Mouse (Mus musculus) G1E (cell line): ENCODE results near the gene Thap11. TPM values are rescaled to one million over a fixed set of nuclear protein-coding genes. Genes with fewer than 3 reads are reported as not detected.

Experiments
- ATAC-seq: 2 replicates; pipeline ENCODE4 v1.8.0; 2016; ENCODE audit warnings: mild to moderate bottlenecking; ENCODE audit not compliant: insufficient number of reproducible peaks, poor library complexity, low FRiP score, severe bottlenecking; ENCODE audit errors: extremely low read depth
- DNase-seq: peaks from one replicate; pipeline ENCODE4 v3.0.0; 2012; ENCODE audit warnings: low spot score
- H3K27me3 ChIP-seq: 2 replicates; pipeline ENCODE4 v1.6.1; 2012; ENCODE audit warnings: mild to moderate bottlenecking, low read length, inconsistent platforms; ENCODE audit not compliant: insufficient read depth
- H3K36me3 ChIP-seq: replicated peaks from 2 replicates; pipeline ENCODE3; 2012; ENCODE audit warnings: mild to moderate bottlenecking, inconsistent platforms
- H3K4me1 ChIP-seq: 2 replicates; pipeline ENCODE4 v1.6.1; 2012; ENCODE audit warnings: low read depth, low read length, inconsistent platforms, mixed read lengths; ENCODE audit not compliant: insufficient read depth
- H3K4me3 ChIP-seq: 2 replicates; pipeline ENCODE4 v1.5.1; 2012; ENCODE audit warnings: low read depth, mild to moderate bottlenecking, inconsistent platforms, low read length, moderate library complexity, mixed read lengths
- H3K9me3 ChIP-seq: replicated peaks from 2 replicates; pipeline ENCODE4 v1.6.1; 2012; ENCODE audit warnings: inconsistent platforms
- CTCF ChIP-seq: IDR thresholded peaks from 2 replicates; pipeline ENCODE4 v1.5.1; 2012; ENCODE audit warnings: low read depth, low read length, inconsistent platforms, mixed read lengths
- GATA1 ChIP-seq: IDR thresholded peaks from 2 replicates; pipeline ENCODE4 v1.6.1; 2012; ENCODE audit warnings: borderline replicate concordance, low read length, inconsistent platforms, mixed read lengths
- GATA2 ChIP-seq: IDR thresholded peaks from 2 replicates; pipeline ENCODE4 v1.6.1; 2012; ENCODE audit warnings: low read depth, low read length, inconsistent platforms, borderline replicate concordance
- POLR2AphosphoS5 ChIP-seq: IDR thresholded peaks from 2 replicates; pipeline ENCODE4 v1.6.1; 2012; ENCODE audit warnings: low read depth, low read length, inconsistent platforms; ENCODE audit not compliant: insufficient replicate concordance
- TAL1 ChIP-seq: conservative IDR thresholded peaks from 2 replicates; pipeline ENCODE4 v1.6.1; 2012; ENCODE audit warnings: low read depth, low read length, inconsistent platforms, mixed read lengths
- polyA plus RNA-seq: library from polyadenylated mRNA; stranded (reverse); fragments of >175 nt; gene quantifications from 2 replicates; pipeline ENCODE4 v1.2.3, GENCODE M21; 2012
- total RNA-seq, 2 experiments: library from RNA; stranded (forward) in 1 of 2; stranded (reverse) in 1 of 2; fragments of 200-1000 nt in 1 of 2; fragments of >200 nt in 1 of 2; fragmentation: Nextera tagmentation in 1 of 2; gene quantifications; 2 replicates each; pipeline ENCODE4 v1.2.3; 2014 to 2017

Gene Thap11
- total and polyA plus RNA-seq, 3 experiments = 18.1 to 35.8 (median 31.7) TPM

DNA sequence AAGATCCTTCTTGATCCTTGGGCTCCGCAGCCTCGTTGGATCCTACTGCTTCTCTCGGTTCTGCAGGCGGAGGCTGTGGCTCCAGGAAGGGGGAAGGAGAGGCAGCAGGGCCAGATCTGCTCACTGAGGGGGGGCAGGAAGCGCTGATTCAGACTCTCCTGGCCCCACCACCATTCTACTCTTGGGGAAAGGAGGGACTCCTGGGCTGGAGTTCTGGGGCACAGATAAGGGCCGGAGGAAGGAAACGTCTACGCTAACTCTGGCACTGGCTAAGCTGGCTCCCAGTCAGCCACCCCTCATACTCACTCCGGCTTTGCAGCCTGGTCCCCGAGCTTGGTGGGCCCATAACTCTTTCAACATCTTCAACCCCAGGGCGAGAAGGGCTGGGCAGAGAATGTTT lies 8.3 kb upstream of the Thap11 start:
- no peaks in the 10 kb centered on the region for H3K9me3 ChIP-seq
- TF ChIP-seq TAL1 (no peak), CTCF (no peak), GATA1 (no peak), GATA2 (no peak), POLR2AphosphoS5 (no peak)
- DNase-seq = no peak
- H3K4me1 ChIP-seq = peaks cover 12% of the 10 kb centered on the region
- ATAC-seq = no peak
- no peaks in the 10 kb centered on the region for H3K27me3 ChIP-seq
- H3K36me3 ChIP-seq = peaks cover 75% of the 10 kb centered on the region
- H3K4me3 ChIP-seq = no peak overlapping the region

DNA sequence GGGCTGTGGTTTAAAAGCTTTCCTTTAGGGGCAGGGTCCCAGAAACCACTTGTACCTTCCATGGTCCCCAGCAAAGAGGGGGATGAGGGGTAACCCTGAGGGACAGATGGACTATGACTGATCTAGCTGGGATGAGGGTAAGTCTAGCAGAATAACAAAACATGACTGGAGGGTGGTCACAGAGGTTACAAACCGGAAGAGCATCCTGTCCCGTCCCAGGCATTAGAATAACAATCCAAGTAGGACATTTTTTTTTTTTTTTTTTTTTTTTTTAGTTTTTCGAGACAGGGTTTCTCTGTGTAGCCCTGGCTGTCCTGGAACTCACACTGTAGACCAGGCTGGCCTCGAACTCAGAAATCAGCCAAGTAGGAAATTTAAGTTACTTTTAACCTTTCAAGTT lies 4.9 kb upstream of the Thap11 start:
- Histone ChIP-seq H3K4me1 (peaks cover 21% of the 10 kb centered on the region), H3K9me3 (no peaks in the 10 kb centered on the region), H3K36me3 (peaks cover 51% of the 10 kb centered on the region), H3K27me3 (no peaks in the 10 kb centered on the region), H3K4me3 (no peak overlapping the region)
- no peak for TF ChIP-seq POLR2AphosphoS5
- TF ChIP-seq GATA1 = no peak
- no peak for TF ChIP-seq CTCF
- TF ChIP-seq GATA2 = no peak
- TF ChIP-seq TAL1 = no peak
- DNase-seq (no peak), ATAC-seq (no peak)

DNA sequence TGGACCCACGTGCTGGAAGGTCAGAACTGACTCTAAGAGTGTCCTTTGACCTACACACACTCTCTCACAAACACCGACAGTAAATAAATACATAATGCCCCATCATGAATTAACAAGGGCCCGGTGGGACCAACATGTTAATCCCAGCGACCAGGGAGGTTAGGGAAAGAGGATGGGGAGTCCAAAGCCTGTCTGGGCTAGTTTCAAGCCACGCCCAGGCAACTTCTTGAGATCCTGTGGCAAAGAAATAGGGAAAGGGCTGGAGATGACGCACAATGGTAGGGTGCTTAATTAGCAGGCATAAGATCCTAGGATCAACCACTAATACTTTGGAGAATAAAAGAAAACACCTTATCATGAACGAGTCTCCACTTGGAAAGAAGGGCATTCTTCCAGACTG lies 4.3 kb upstream of the Thap11 start:
- TF ChIP-seq GATA2 = no peak
- TF ChIP-seq CTCF = no peak
- no peak for TF ChIP-seq GATA1
- no peak for TF ChIP-seq TAL1
- TF ChIP-seq POLR2AphosphoS5 = no peak
- Histone ChIP-seq H3K27me3 (no peaks in the 10 kb centered on the region), H3K9me3 (no peaks in the 10 kb centered on the region), H3K4me3 (peak overlapping the region; percentile 57; the same call in 1 of the 2 replicates), H3K4me1 (peaks cover 26% of the 10 kb centered on the region), H3K36me3 (peaks cover 45% of the 10 kb centered on the region)
- ATAC-seq (no peak), DNase-seq (no peak)

DNA sequence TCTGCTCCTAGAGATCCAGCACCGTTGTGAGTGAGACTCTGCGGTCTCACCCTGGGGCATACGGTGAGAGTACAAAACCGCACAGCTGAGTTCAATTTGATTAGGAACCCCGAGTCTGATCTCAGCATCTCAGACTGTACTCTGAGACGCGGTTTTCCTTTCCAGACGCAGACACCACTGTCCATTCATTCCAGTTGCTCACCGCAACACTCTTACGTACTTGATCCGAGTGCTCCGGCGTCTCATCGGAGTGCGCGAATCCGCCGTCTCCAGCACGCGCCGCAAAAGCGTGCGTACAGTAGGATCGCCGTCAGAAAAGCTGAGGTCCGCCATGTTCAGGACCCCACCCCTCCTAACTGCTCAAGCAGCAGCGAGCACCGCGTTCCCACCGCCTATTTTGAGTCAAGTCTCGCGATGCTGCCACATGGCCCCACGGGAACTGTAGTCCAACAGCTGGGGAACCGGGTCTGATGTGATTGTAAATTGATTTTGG lies 3.2 kb upstream of the Thap11 start:
- H3K36me3 ChIP-seq = peaks cover 44% of the 10 kb centered on the region
- no peaks in the 10 kb centered on the region for H3K9me3 ChIP-seq
- peak; percentile 80 for DNase-seq
- H3K4me3 ChIP-seq = peak overlapping the region; percentile 77
- ATAC-seq = peak; percentile 68
- TF ChIP-seq CTCF = no peak
- TF ChIP-seq TAL1 = no peak
- no peak for TF ChIP-seq GATA2
- TF ChIP-seq POLR2AphosphoS5 = no peak
- no peak for TF ChIP-seq GATA1
- no peaks in the 10 kb centered on the region for H3K27me3 ChIP-seq
- H3K4me1 ChIP-seq = peaks cover 36% of the 10 kb centered on the region

DNA sequence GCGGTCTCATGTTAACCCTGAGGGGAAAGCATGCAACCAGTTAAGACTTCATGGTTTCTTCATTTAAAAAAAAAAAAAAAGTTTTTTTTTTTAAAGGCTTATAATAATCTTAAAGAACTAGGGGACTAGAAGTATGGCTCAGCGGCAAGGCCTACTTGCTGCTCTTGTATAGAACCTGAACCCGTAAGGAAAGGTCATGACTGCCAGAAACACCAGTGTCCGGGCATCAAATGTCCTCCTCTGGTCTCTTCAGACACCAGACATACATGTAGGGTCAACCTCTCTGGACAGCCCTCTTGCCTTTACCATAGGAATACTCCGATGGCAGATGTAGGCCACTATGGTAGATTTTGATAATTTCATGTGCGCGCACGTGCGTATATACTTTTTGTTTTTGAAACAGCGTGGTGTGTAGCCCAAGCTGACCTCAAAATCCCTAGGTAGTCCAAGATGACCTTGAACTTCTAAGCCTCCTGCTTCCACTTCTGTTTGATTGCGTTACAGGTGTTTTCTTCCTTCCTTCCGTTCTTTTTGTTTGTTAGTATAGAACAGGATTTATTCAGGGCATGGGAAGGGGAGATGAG lies 2.7 kb upstream of the Thap11 start:
- peaks cover 41% of the 10 kb centered on the region for H3K36me3 ChIP-seq
- DNase-seq = no peak
- peaks cover 40% of the 10 kb centered on the region for H3K4me1 ChIP-seq
- H3K4me3 ChIP-seq = peak overlapping the region; percentile 77
- TF ChIP-seq GATA2 (no peak), CTCF (no peak), TAL1 (no peak), GATA1 (no peak), POLR2AphosphoS5 (no peak)
- H3K9me3 ChIP-seq = no peaks in the 10 kb centered on the region
- no peak for ATAC-seq
- H3K27me3 ChIP-seq = no peaks in the 10 kb centered on the region

DNA sequence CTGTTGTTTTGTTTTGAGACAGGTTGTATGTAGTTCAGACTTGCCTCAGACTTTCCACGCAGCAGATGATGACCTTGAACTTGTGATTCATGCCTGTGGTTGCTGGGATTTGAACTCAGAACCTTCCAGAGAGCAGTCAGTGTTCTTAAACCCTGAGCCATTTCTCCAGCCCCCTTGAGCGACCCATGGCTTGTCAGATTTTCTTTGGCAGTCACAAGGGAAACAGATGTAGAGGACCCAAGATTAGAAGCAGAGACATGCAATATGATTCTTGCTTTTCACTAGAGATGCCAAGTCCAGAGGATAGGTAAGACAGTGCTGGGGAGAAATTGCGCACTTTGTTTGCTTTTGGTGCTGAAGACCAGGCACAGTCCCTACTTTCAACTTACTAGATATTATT lies 1.8 kb upstream of the Thap11 start, which contains the start of gene Cenpt:
TSS of gene Cenpt (minus strand) at position 101 of the 400 bp plus-strand sequence.
- no peaks in the 10 kb centered on the region for H3K27me3 ChIP-seq
- DNase-seq = no peak
- TF ChIP-seq GATA1 (no peak), GATA2 (no peak), CTCF (no peak), POLR2AphosphoS5 (no peak), TAL1 (no peak)
- no peak within 1 kb of the TSS for H3K4me3 ChIP-seq
- no peaks in the 10 kb centered on the region for H3K9me3 ChIP-seq
- H3K4me1 ChIP-seq = peaks cover 49% of the 10 kb centered on the region
- H3K36me3 ChIP-seq = peaks cover 41% of the 10 kb centered on the region
- no peak for ATAC-seq
